ENCODE assay signal across 10 mouse cellular contexts in the genomic region with DNA sequence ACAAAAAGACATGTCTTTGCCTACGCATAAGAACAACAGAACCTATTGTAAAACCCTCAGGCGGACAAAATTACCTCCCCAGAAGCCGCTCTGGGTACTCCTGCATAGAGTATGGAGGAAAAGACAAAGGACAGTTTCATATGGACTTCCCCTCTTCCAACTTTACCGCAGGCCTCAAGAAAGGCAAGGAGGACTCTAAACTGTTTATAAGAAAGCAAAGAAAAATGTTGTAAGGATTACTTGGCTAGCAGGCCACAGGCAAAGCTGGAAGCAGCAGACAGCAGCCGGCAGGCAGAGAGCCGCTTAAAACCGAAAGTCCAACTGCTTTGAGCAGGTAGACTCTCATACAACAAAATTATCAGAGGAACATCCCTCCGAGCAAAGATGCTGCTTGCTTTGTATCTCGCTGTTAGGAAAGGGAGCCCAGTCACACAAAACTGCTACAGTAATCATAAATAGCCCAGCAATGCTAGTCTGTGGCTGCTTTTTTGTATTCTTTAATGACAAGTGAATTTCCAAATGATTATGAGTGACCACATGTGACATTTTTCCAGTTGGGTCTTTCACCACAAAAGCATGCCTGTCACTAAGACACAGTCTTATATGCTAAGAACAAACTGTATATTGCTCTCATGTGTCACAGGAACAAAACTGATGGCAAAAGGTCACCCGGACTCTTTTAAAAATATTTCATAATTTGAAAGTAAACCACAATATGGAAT. TPM values are rescaled to one million over a fixed set of nuclear protein-coding genes. Genes with fewer than 3 reads are reported as not detected.
A peak's percentile ranks its signal among the peaks of the same experiment; 100 is the strongest.
DNase-seq lines count a peak whose midpoint lies in the region; ATAC-seq lines count a peak whose summit lies in the region.
"Had no signal": no experiment of that assay in that cellular context is flagged by ENCODE, and none has a peak within 500 bp of the region (broad histone marks: within the 10 kb centered on the region; RNA-seq: fewer than 3 reads in every experiment).

No protein-coding gene starts in this region.

- no peak overlapping the region; the same call in 1 of the 2 replicates for H3K4me2 ChIP-seq in forebrain, embryonic 15.5 days (replicated peaks)
- peak overlapping the region; percentile 21; the same call in 1 of the 2 replicates for H3K4me2 ChIP-seq in lung, embryonic 16.5 days (ENCODE audit: low read depth, low read length)

- peaks cover 49% of the 10 kb centered on the region for H3K27me3 ChIP-seq in forebrain, embryonic 10.5 days (ENCODE audit: poor library complexity, severe bottlenecking)
- peaks cover 14% of the 10 kb centered on the region for H3K27me3 ChIP-seq in forebrain, embryonic 15.5 days
- no peaks in the 10 kb centered on the region for H3K27me3 ChIP-seq in lung, embryonic 16.5 days (ENCODE audit: control insufficient read depth, insufficient read depth, low read depth, low read length)

- no peaks in the 10 kb centered on the region for H3K9me3 ChIP-seq in forebrain, embryonic 10.5 days
- no peaks in the 10 kb centered on the region for H3K9me3 ChIP-seq in forebrain, embryonic 15.5 days
- no peaks in the 10 kb centered on the region for H3K9me3 ChIP-seq in lung, embryonic 16.5 days (ENCODE audit: control insufficient read depth, low read length)

- H3K27ac ChIP-seq in forebrain, embryonic 10.5 days, result peak overlapping the region; percentile 44
- H3K27ac ChIP-seq in forebrain, embryonic 15.5 days (replicated peaks), result no peak overlapping the region
- H3K27ac ChIP-seq in lung, embryonic 16.5 days (ENCODE audit: low read length), result peak overlapping the region; percentile 61
- H3K27ac ChIP-seq: kidney, postnatal 0 days had no signal

- H3K4me1 ChIP-seq in forebrain, embryonic 10.5 days, result peaks cover 54% of the 10 kb centered on the region
- H3K4me1 ChIP-seq in forebrain, embryonic 15.5 days, result peaks cover 18% of the 10 kb centered on the region
- H3K4me1 ChIP-seq in lung, embryonic 16.5 days (replicated peaks; ENCODE audit: control insufficient read depth, insufficient read depth, low read length), result peaks cover 22% of the 10 kb centered on the region

- H3K4me3 ChIP-seq in forebrain, embryonic 10.5 days, result peak overlapping the region; percentile 54
- no peak overlapping the region for H3K4me3 ChIP-seq in forebrain, embryonic 15.5 days
- H3K4me3 ChIP-seq in lung, embryonic 16.5 days (ENCODE audit: low read length), result no peak overlapping the region

- ATAC-seq in forebrain, embryonic 15.5 days (replicated peaks), result no peak
- no peak for ATAC-seq in lung, embryonic 16.5 days (ENCODE audit: low read depth)

- no peak overlapping the region for H3K9ac ChIP-seq in forebrain, embryonic 15.5 days (replicated peaks)
- no peak overlapping the region for H3K9ac ChIP-seq in lung, embryonic 16.5 days (ENCODE audit: low read length)

- 21% methylated on average over 10 of the region's 10 CpGs for WGBS in forebrain, embryonic 10.5 days
- 47% methylated on average over 10 of the region's 10 CpGs for WGBS in forebrain, embryonic 15.5 days
- 66% methylated on average over 10 of the region's 10 CpGs for WGBS in lung, embryonic 16.5 days

- DNase-seq in forebrain, embryonic 10.5 days (ENCODE audit: extremely low spot score, low spot score), result peak; percentile 32
- peak; percentile 22 for DNase-seq in 416B (ENCODE audit: low read depth)
- peak; percentile 46 to 60 for DNase-seq in heart, adult 9 months (ENCODE audit: low spot score in 2 of 2)
- no peak for DNase-seq in layer of hippocampus, postnatal 25 days (ENCODE audit: extremely low spot score in 1 of 2, low spot score in 1 of 2)
- DNase-seq in thymus, adult 18-20 months, result no peak
- DNase-seq in cerebellum, adult 8-10 months, result no peak
- DNase-seq: cerebellum, adult 9-11 months had no signal

- H3K36me3 ChIP-seq in forebrain, embryonic 10.5 days (replicated peaks), result no peaks in the 10 kb centered on the region
- H3K36me3 ChIP-seq in forebrain, embryonic 15.5 days, result no peaks in the 10 kb centered on the region
- no peaks in the 10 kb centered on the region for H3K36me3 ChIP-seq in lung, embryonic 16.5 days (ENCODE audit: control insufficient read depth, insufficient read depth, low read length)

RNA-seq across cellular contexts. Expression of gene Cradd, which starts 57.7 kb away (rescaled TPM):
- 11.6 and 13.2 TPM in 2 replicates for polyA plus RNA-seq in forebrain, embryonic 10.5 days (2016; fragmentation: Nextera tagmentation; extraction: Ambion mirVana)
- polyA plus RNA-seq in forebrain, embryonic 15.5 days (2015; fragmentation: Nextera tagmentation; extraction: Ambion mirVana), result 9.5 and 10.1 TPM in 2 replicates
- 12.0 and 12.7 TPM in 2 replicates for polyA plus RNA-seq in lung, embryonic 16.5 days (2015; fragmentation: Nextera tagmentation; extraction: Ambion mirVana)
- total RNA-seq in layer of hippocampus, postnatal 25 days (2021), result 1 to 10 TPM; 5.9 to 6.4 TPM

Comparison
In these comparisons a context has a peak if more than half of its experiments do, and no peak if none do; other contexts are left out.
1. DNase-seq: peak in forebrain, embryonic 10.5 days (single experiment), 416B (single experiment) and heart, adult 9 months (2 of 2); none in layer of hippocampus, postnatal 25 days (0 of 2), thymus, adult 18-20 months (0 of 2) and cerebellum, adult 8-10 months (single experiment).